Mouse (Mus musculus): ENCODE data around the gene Phf10. TPM values are rescaled to one million over a fixed set of nuclear protein-coding genes. Genes with fewer than 3 reads are reported as not detected.
"Not testable (repeated sequence)": the region's sequence is repeated elsewhere in the genome, so short reads cannot be mapped to it uniquely, and the experiment has no call there.

Phf10 gene
- polyA plus RNA-seq, 1 experiment from 2014 or later: 32.1 TPM

- not testable (repeated sequence) for H3K9ac ChIP-seq; H3K4me2 ChIP-seq (replicated peaks); H3K9me3 ChIP-seq; H3K36me3 ChIP-seq; H3K27ac ChIP-seq; H3K4me3 ChIP-seq; H3K4me1 ChIP-seq; H3K27me3 ChIP-seq; ATAC-seq (ENCODE audit: low FRiP score, low read depth)
- WGBS: 80% methylated on average over 14 of the region's 14 CpGs
Observed at GRCm38 (mm10) chr17:14935280-14935679, 25.8 kb downstream of the Phf10 start.

- Histone ChIP-seq H3K4me1 (no peaks in the 10 kb centered on the region), H3K27ac (no peak overlapping the region), H3K9ac (no peak overlapping the region), H3K4me3 (no peak overlapping the region), H3K9me3 (no peaks in the 10 kb centered on the region), H3K36me3 (no peaks in the 10 kb centered on the region), H3K4me2 (replicated peaks) (no peak overlapping the region), H3K27me3 (no peaks in the 10 kb centered on the region)
- 87% methylated on average over 5 of the region's 5 CpGs for WGBS
- ATAC-seq (ENCODE audit: low FRiP score, low read depth): no peak
Observed at GRCm38 (mm10) chr17:14931469-14931868, 29.6 kb downstream of the Phf10 start.

- H3K27me3 ChIP-seq: no peaks in the 10 kb centered on the region
- H3K36me3 ChIP-seq: no peaks in the 10 kb centered on the region
- ATAC-seq (ENCODE audit: low FRiP score, low read depth): no peak
- H3K4me2 ChIP-seq (replicated peaks): no peak overlapping the region
- H3K9ac ChIP-seq: no peak overlapping the region
- H3K9me3 ChIP-seq: no peaks in the 10 kb centered on the region
- no peak overlapping the region for H3K27ac ChIP-seq
- H3K4me1 ChIP-seq: no peaks in the 10 kb centered on the region
- 88% methylated on average over 7 of the region's 7 CpGs for WGBS
- no peak overlapping the region for H3K4me3 ChIP-seq
Observed at GRCm38 (mm10) chr17:14930697-14931096, 30.4 kb downstream of the Phf10 start.

- Histone ChIP-seq H3K9me3 (no peaks in the 10 kb centered on the region), H3K9ac (no peak overlapping the region), H3K27me3 (no peaks in the 10 kb centered on the region), H3K4me3 (no peak overlapping the region), H3K27ac (no peak overlapping the region), H3K4me1 (no peaks in the 10 kb centered on the region), H3K36me3 (no peaks in the 10 kb centered on the region), H3K4me2 (replicated peaks) (no peak overlapping the region)
- ATAC-seq (ENCODE audit: low FRiP score, low read depth): no peak
- WGBS: 73% methylated on average over 5 of the region's 5 CpGs
Observed at GRCm38 (mm10) chr17:14928631-14929030, 32.4 kb downstream of the Phf10 start.

- WGBS: 72% methylated on average over 8 of the region's 8 CpGs
- Histone ChIP-seq H3K27ac (no peak overlapping the region), H3K4me1 (no peaks in the 10 kb centered on the region), H3K9ac (no peak overlapping the region), H3K27me3 (no peaks in the 10 kb centered on the region), H3K36me3 (no peaks in the 10 kb centered on the region), H3K9me3 (no peaks in the 10 kb centered on the region), H3K4me2 (replicated peaks) (no peak overlapping the region), H3K4me3 (no peak overlapping the region)
- no peak for ATAC-seq (ENCODE audit: low FRiP score, low read depth)
Observed at GRCm38 (mm10) chr17:14927644-14928218, 33.3 kb downstream of the Phf10 start.

GRCm38 (mm10) chr17:14921582-14921981 lies 39.5 kb downstream of the Phf10 start:
- ATAC-seq (ENCODE audit: low FRiP score, low read depth): no peak
- no peak overlapping the region for H3K4me3 ChIP-seq
- H3K9me3 ChIP-seq: no peaks in the 10 kb centered on the region
- H3K4me2 ChIP-seq (replicated peaks): no peak overlapping the region
- no peaks in the 10 kb centered on the region for H3K4me1 ChIP-seq
- no peak overlapping the region for H3K27ac ChIP-seq
- H3K9ac ChIP-seq: no peak overlapping the region
- 58% methylated on average over 6 of the region's 6 CpGs for WGBS
- no peaks in the 10 kb centered on the region for H3K36me3 ChIP-seq
- 0 out of 2 replicates have a peak, but pooled peaks cover 5% of the 10 kb centered on the region for H3K27me3 ChIP-seq

- WGBS: 90% methylated on average over 8 of the region's 8 CpGs
- Histone ChIP-seq H3K36me3 (no peaks in the 10 kb centered on the region), H3K9me3 (no peaks in the 10 kb centered on the region), H3K9ac (no peak overlapping the region), H3K4me2 (replicated peaks) (no peak overlapping the region), H3K4me1 (no peaks in the 10 kb centered on the region), H3K4me3 (no peak overlapping the region), H3K27ac (no peak overlapping the region), H3K27me3 (0 out of 2 replicates have a peak, but pooled peaks cover 5% of the 10 kb centered on the region)
- ATAC-seq (ENCODE audit: low FRiP score, low read depth): no peak
Observed at GRCm38 (mm10) chr17:14917866-14918265, 43.2 kb downstream of the Phf10 start.

GRCm38 (mm10) chr17:14914401-14914800 lies 46.7 kb downstream of the Phf10 start:
- H3K9ac ChIP-seq: no peak overlapping the region
- no peak for ATAC-seq (ENCODE audit: low FRiP score, low read depth)
- 90% methylated on average over 4 of the region's 4 CpGs for WGBS

GRCm38 (mm10) chr17:14912981-14913380 lies 48.1 kb downstream of the Phf10 start:
- no peaks in the 10 kb centered on the region for H3K36me3 ChIP-seq
- H3K9ac ChIP-seq: no peak overlapping the region
- no peak overlapping the region for H3K4me3 ChIP-seq
- ATAC-seq (ENCODE audit: low FRiP score, low read depth): no peak
- no peaks in the 10 kb centered on the region for H3K4me1 ChIP-seq
- no peaks in the 10 kb centered on the region for H3K9me3 ChIP-seq
- 89% methylated on average over 8 of the region's 8 CpGs for WGBS
- H3K27ac ChIP-seq: no peak overlapping the region
- no peaks in the 10 kb centered on the region for H3K27me3 ChIP-seq
- no peak overlapping the region for H3K4me2 ChIP-seq (replicated peaks)

More at GRCm38 (mm10) chr17:14914401-14914800, 46.7 kb downstream of the Phf10 start:
- Histone ChIP-seq H3K4me1 (no peaks in the 10 kb centered on the region), H3K4me2 (replicated peaks) (no peak overlapping the region), H3K27ac (no peak overlapping the region), H3K4me3 (no peak overlapping the region), H3K36me3 (no peaks in the 10 kb centered on the region), H3K27me3 (0 out of 2 replicates have a peak, but pooled peaks cover 1% of the 10 kb centered on the region), H3K9me3 (no peaks in the 10 kb centered on the region)

- no peak for ATAC-seq (ENCODE audit: low FRiP score, low read depth)
- H3K4me1 ChIP-seq: no peaks in the 10 kb centered on the region
- H3K9ac ChIP-seq: no peak overlapping the region
- H3K36me3 ChIP-seq: no peaks in the 10 kb centered on the region
- no peak overlapping the region for H3K4me2 ChIP-seq (replicated peaks)
- WGBS: 51% methylated on average over 6 of the region's 6 CpGs
- H3K9me3 ChIP-seq: no peaks in the 10 kb centered on the region
- no peak overlapping the region for H3K4me3 ChIP-seq
- H3K27me3 ChIP-seq: no peaks in the 10 kb centered on the region
- no peak overlapping the region for H3K27ac ChIP-seq
Observed at GRCm38 (mm10) chr17:14912420-14912819, 48.7 kb downstream of the Phf10 start.

- Histone ChIP-seq H3K4me2 (replicated peaks) (no peak overlapping the region), H3K4me1 (no peaks in the 10 kb centered on the region), H3K4me3 (no peak overlapping the region), H3K27ac (no peak overlapping the region), H3K36me3 (no peaks in the 10 kb centered on the region), H3K9ac (no peak overlapping the region), H3K27me3 (no peaks in the 10 kb centered on the region), H3K9me3 (no peaks in the 10 kb centered on the region)
- 92% methylated on average over 5 of the region's 5 CpGs for WGBS
- ATAC-seq (ENCODE audit: low FRiP score, low read depth): no peak
Observed at GRCm38 (mm10) chr17:14910771-14911170, 50.3 kb downstream of the Phf10 start.

GRCm38 (mm10) chr17:14909331-14909730 lies 51.7 kb downstream of the Phf10 start:
- H3K9me3 ChIP-seq: no peaks in the 10 kb centered on the region
- 82% methylated on average over 5 of the region's 5 CpGs for WGBS
- 0 out of 2 replicates have a peak, but pooled peaks cover 3% of the 10 kb centered on the region for H3K4me1 ChIP-seq
- no peak overlapping the region for H3K4me2 ChIP-seq (replicated peaks)
- no peaks in the 10 kb centered on the region for H3K36me3 ChIP-seq
- H3K4me3 ChIP-seq: no peak overlapping the region
- ATAC-seq (ENCODE audit: low FRiP score, low read depth): no peak
- no peak overlapping the region for H3K9ac ChIP-seq
- no peak overlapping the region for H3K27ac ChIP-seq
- H3K27me3 ChIP-seq: no peaks in the 10 kb centered on the region

GRCm38 (mm10) chr17:14907136-14907535 lies 53.9 kb downstream of the Phf10 start:
- no peak overlapping the region for H3K4me2 ChIP-seq (replicated peaks)
- no peaks in the 10 kb centered on the region for H3K36me3 ChIP-seq
- H3K27me3 ChIP-seq: no peaks in the 10 kb centered on the region
- ATAC-seq (ENCODE audit: low FRiP score, low read depth): no peak
- 0 out of 2 replicates have a peak, but pooled peaks cover 3% of the 10 kb centered on the region for H3K4me1 ChIP-seq
- no peak overlapping the region for H3K9ac ChIP-seq
- 71% methylated on average over 12 of the region's 12 CpGs for WGBS
- no peaks in the 10 kb centered on the region for H3K9me3 ChIP-seq
- no peak overlapping the region for H3K27ac ChIP-seq
- no peak overlapping the region for H3K4me3 ChIP-seq
